Mouse (Mus musculus) embryonic facial prominence, embryonic 10.5 days (tissue): ENCODE results near the gene Ptgds. TPM values are rescaled to one million over a fixed set of nuclear protein-coding genes. Genes with fewer than 3 reads are reported as not detected.

Experiments used
- microRNA-seq: library from miRNA; unstranded; fragments of <30 nt; microRNA quantifications from one replicate; pipeline ENCODE4, GENCODE M21; 2017
- polyA plus RNA-seq: library from polyadenylated mRNA; unstranded; fragments of >200 nt; fragmentation: Nextera tagmentation; extraction: Ambion mirVana; gene quantifications from 2 replicates; pipeline ENCODE4 v1.2.1, GENCODE M21; 2016

Ptgds gene
- polyA plus RNA-seq, 1 experiment from 2014 or later = not detected

Small RNA genes lying within 50 kb of the gene (microRNA-seq; reads per million reads assigned to microRNA genes)
- not detected for gene Mir3087

Other genes starting within 250 kb of the Ptgds start
- 562 and 601 TPM in 2 replicates for gene Tubb4b, start 245.3 kb downstream of the Ptgds start, polyA plus RNA-seq
- not detected in 2 replicates for gene Slc34a3, start 235.7 kb downstream of the Ptgds start, polyA plus RNA-seq
- not detected in 2 replicates for gene Rnf224, start 233.3 kb downstream of the Ptgds start, polyA plus RNA-seq
- gene Rnf208, start 227.8 kb downstream of the Ptgds start, polyA plus RNA-seq = 15.1 and 16.4 TPM in 2 replicates
- 0.59 TPM in 1 of 2 replicates, not detected in the other for gene Cysrt1, start 227.6 kb downstream of the Ptgds start, polyA plus RNA-seq
- 6.3 and 7.9 TPM in 2 replicates for gene AL732309.1, start 223.2 kb downstream of the Ptgds start, polyA plus RNA-seq
- gene Tmem203, start 214.6 kb downstream of the Ptgds start, polyA plus RNA-seq = 15.2 and 18.3 TPM in 2 replicates
- gene Tprn, start 207.4 kb downstream of the Ptgds start, polyA plus RNA-seq = 8.0 and 9.0 TPM in 2 replicates
- gene Ssna1, start 197.6 kb downstream of the Ptgds start, polyA plus RNA-seq = 228 and 238 TPM in 2 replicates
- 147 and 151 TPM in 2 replicates for gene Anapc2, start 197.6 kb downstream of the Ptgds start, polyA plus RNA-seq
- not detected in 2 replicates for gene Tmem210, start 181.9 kb downstream of the Ptgds start, polyA plus RNA-seq
- gene Lrrc26, start 180.1 kb downstream of the Ptgds start, polyA plus RNA-seq = not detected in 2 replicates
- 0.89 and 1.4 TPM in 2 replicates for gene Grin1, start 150.9 kb downstream of the Ptgds start, polyA plus RNA-seq
- gene Man1b1, start 137.7 kb downstream of the Ptgds start, polyA plus RNA-seq = 50.4 and 51.9 TPM in 2 replicates
- 17.0 and 18.0 TPM in 2 replicates for gene Dpp7, start 113.7 kb downstream of the Ptgds start, polyA plus RNA-seq
- 8.5 and 11.4 TPM in 2 replicates for gene Uap1l1, start 104.4 kb downstream of the Ptgds start, polyA plus RNA-seq
- 73.6 and 74.6 TPM in 2 replicates for gene Sapcd2, start 97.7 kb downstream of the Ptgds start, polyA plus RNA-seq
- gene Entpd2, start 74.2 kb downstream of the Ptgds start, polyA plus RNA-seq = 0.14 TPM in 1 of 2 replicates, not detected in the other
- gene Npdc1, start 70.7 kb downstream of the Ptgds start, polyA plus RNA-seq = 38.3 and 40.3 TPM in 2 replicates
- not detected in 2 replicates for gene Fut7, start 46.8 kb downstream of the Ptgds start, polyA plus RNA-seq
- gene Abca2, start 41.3 kb downstream of the Ptgds start, polyA plus RNA-seq = 4.3 and 5.6 TPM in 2 replicates
- 0.60 and 1.4 TPM in 2 replicates for gene Clic3, start 13.2 kb downstream of the Ptgds start, polyA plus RNA-seq
- gene Paxx, start 9.0 kb downstream of the Ptgds start, polyA plus RNA-seq = 15.8 and 16.0 TPM in 2 replicates
- gene Lcn12, start 23.9 kb upstream of the Ptgds start, polyA plus RNA-seq = not detected in 2 replicates
- 87.9 and 92.2 TPM in 2 replicates for gene Fbxw5, start 30.7 kb upstream of the Ptgds start, polyA plus RNA-seq
- gene C8g, start 31.7 kb upstream of the Ptgds start, polyA plus RNA-seq = 6.1 and 6.7 TPM in 2 replicates
- 39.9 and 40.1 TPM in 2 replicates for gene Traf2, start 76.9 kb upstream of the Ptgds start, polyA plus RNA-seq
- gene Edf1, start 87.8 kb upstream of the Ptgds start, polyA plus RNA-seq = 310 and 316 TPM in 2 replicates
- 1.9 and 7.7 TPM in 2 replicates for gene Mamdc4, start 104.8 kb upstream of the Ptgds start, polyA plus RNA-seq
- gene Phpt1, start 105.2 kb upstream of the Ptgds start, polyA plus RNA-seq = 146 and 155 TPM in 2 replicates
- gene Ajm1, start 111.7 kb upstream of the Ptgds start, polyA plus RNA-seq = 0.05 and 0.16 TPM in 2 replicates
- 77.1 and 78.2 TPM in 2 replicates for gene Rabl6, start 138.5 kb upstream of the Ptgds start, polyA plus RNA-seq
- 0.10 and 0.11 TPM in 2 replicates for gene Ccdc183, start 147.6 kb upstream of the Ptgds start, polyA plus RNA-seq
- gene Tmem141, start 152.0 kb upstream of the Ptgds start, polyA plus RNA-seq = 16.6 and 17.2 TPM in 2 replicates
- 0.49 and 0.57 TPM in 2 replicates for gene Fcna, start 158.0 kb upstream of the Ptgds start, polyA plus RNA-seq
- gene Lcn8, start 183.1 kb upstream of the Ptgds start, polyA plus RNA-seq = 0.24 TPM in 1 of 2 replicates, not detected in the other
- not detected in 2 replicates for gene Lcn5, start 187.9 kb upstream of the Ptgds start, polyA plus RNA-seq
- gene Lcn6, start 206.7 kb upstream of the Ptgds start, polyA plus RNA-seq = not detected in 2 replicates
- gene Lcn10, start 212.7 kb upstream of the Ptgds start, polyA plus RNA-seq = not detected in 2 replicates
- not detected in 2 replicates for gene Obp2a, start 230.0 kb upstream of the Ptgds start, polyA plus RNA-seq
- 80.3 and 82.0 TPM in 2 replicates for gene Bmyc, start 236.7 kb upstream of the Ptgds start, polyA plus RNA-seq